Mouse (Mus musculus) gastrocnemius, postnatal 10 days (tissue): Measurements from ENCODE around the gene Arid5b. TPM values are rescaled to one million over a fixed set of nuclear protein-coding genes. Genes with fewer than 3 reads are reported as not detected.

Experiments
- DNase-seq: peaks from one replicate; pipeline ENCODE4 v3.0.0; 2021; ENCODE audit warnings: mixed read lengths
- total RNA-seq, 2 experiments: library from RNA; stranded (reverse); gene quantifications; 2 replicates each; pipeline ENCODE4 v1.2.3; 2021

Gene Arid5b
- total RNA-seq, 2 experiments from 2014 or later: 24.8 to 30.5 TPM

DNA sequence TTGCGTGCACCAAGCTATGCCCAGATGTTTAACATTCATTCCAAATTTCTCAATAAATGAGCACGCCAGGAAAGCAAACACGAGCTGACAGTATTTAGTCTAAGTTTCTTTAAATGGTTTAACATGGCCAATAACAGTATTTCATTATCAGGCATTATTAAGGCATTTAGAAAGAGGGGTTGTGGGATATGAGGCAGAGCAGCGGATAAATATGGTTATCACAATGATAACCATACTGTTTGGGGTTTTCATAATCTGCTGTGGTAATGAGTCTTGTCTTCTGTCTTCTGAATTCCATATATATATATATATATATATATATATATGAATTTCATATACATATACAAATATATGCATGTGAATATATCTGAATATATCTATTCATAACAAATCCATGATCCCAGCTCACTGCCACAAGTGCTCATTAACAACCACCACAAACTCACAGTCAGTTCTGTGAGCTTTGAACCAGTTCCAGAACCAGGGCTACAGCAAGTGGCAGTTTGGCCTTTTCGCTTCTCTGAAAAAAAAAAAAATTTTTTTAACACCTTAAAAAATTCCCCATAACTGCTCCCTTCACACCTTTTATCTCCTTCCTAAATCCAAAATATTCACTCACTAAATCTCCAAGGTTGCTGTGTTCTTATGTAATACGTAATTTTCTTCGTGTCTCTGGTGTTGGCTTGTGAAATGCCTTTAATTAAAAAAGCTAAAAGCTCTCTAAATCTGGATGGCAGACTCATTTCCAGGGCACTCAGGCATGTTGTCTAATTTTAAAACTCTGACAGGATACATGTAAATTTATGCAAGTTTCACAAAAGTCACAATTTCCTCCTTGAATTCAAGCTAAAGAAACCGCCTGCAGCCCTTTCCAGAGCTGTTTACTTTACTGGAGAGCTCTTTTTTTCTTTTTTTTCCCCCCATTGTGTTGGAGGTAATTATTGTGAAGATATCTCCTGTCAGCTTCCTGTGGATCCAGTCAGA is 113.5 kb downstream of the Arid5b start:
- no peak for DNase-seq

DNA sequence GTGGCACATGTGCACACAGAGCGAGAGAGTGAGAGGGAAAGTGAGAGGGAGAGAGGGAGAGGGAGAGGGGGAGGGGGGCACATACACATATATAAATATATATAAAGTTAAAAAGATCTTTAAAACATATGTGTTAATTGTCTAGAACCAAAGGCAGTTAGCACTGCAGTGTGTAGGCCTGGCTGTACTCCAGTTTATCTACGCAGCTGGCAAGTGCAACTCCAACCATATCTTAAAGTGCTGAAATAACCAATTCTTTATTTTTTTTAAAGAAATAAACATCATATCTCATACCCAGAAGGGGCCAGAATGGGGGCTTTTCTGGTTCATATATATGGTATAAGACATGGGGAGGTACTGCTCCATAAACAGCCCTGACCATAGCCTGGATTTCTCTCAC is 114.4 kb downstream of the Arid5b start:
- DNase-seq: no peak

DNA sequence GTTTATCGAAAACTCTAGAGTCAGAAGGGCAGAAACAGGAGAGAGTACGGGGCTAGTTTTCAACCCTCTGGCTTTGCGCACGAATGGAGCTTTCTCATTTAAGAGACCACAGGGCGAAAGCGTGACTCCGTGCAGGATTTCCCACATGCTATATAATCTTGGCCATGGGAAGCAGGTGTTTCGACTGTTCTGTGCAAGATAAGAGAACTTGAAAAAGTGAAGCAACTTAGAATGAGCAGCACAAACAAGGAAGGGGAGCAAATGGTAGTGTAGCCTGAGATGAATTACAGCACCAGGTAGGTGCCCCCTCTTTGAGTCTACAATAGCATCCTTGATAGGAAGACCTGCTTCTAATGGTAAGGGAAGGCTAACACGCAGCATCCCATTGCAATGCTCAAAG is 118.8 kb downstream of the Arid5b start:
- DNase-seq: no peak

DNA sequence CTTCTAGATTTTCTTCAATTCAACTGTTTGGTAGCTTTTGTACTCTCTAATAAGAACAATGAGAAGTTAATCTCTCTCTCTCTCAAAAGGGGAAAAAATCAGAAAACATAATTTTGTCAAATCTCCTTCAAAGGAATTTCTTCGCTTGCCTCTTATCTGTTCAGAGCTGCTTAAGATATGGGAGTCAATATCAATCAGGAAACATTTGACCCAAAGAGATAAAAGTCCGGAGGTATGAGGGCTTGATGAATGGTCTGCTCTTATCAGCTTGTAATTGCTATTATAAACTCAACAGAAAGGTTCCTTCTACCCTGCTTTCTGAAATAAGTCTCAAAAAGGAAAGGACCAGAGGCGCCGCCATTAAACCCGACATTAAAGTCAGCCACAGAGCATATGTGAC is 120.0 kb downstream of the Arid5b start:
- DNase-seq: no peak

DNA sequence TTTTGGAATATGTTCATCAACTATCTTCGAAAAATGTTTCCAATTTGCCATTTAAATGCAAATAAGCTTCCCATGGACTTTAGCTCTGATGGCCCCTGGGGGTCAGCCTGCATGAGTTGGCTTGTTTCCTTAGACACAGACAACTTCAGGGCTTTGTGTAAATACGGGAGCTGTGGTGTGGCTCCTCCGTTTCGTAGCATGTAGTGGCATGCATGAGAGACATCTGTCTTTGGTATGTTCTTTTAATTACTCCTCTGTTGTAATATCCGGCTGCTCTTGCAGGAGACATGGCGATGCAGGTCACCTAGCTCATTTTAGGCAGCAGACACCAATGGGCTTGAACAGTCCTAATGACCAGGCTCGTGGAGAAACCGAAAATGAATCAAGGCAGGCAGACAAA is 121.0 kb downstream of the Arid5b start:
- no peak for DNase-seq

DNA sequence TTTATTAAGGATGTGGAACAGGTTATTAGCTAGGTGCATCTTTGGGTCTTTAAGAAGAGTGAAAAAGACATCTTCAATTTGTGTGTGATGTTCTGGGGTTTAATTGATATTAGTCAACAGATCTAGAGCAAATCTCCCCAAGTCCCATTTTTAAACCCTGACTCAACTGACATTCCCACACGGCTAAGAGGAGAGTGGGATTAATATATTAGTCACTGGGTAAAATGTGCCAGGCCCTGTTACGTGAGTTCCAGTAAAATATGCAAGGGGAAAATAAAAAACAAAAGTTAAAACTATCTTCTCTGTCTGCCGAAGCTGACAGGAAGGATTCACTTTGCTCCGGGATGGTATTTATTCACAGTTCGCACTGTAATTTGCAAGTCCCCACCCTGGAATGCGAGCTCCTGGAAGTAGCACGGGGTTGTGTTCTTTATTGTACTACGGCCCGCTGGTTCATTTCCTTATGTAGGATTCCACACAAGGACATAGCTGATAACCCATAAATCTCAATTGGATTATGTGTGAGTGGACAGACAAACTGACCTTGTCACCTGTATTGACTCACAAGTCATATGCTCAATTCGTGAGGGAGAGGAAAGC is 121.8 kb downstream of the Arid5b start:
- no peak for DNase-seq

DNA sequence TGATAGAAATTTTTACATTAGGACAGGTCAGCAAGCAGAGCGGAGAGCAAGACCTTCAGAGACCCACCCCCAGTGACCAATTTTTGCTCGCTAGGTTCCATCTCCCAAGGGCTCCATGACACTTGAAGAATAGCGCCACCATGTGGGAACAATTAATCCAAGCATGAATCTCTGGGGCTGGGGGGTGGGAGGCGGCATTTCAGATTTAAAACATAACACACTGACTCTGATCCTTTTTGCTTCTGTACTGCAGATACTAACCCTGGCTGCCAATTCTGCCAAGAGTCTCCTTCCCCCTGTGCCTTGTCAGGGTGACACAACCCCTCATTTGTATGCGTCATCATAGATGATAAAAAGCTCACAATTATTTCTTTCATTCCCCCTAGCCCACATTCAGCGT is 122.4 kb downstream of the Arid5b start:
- DNase-seq: no peak

DNA sequence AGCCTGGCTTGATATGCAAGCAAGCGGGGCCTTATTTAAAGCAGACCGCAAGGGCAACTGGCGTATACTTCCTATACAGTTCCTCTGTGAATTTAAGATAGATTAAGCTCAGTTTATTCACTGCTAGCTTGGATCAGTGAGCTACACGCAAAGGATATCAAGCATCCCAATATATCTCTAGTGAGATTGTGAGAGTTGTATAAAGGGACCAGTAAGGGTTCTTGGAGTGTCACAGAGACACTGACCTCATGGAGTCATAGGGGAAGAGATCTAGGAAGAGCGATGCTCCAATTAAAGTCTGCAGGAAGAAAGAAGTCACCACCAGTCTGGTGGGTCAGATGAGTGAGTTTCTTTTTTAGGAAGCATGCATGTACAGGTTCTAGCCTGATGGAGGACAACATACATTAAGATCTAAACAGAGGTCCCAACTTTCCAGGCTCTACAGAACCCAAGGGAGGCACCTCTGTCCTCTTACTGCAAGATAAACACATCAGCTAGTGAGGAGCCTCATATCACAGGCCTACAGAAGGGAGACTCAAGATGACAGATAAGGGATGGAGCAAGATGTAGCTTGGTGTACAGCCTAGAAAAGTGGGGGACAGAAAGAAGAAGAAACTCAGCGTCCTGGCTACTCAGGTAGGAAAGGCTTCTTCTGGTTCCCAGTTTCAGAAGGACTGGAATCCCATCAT is 123.0 kb downstream of the Arid5b start:
- no peak for DNase-seq

DNA sequence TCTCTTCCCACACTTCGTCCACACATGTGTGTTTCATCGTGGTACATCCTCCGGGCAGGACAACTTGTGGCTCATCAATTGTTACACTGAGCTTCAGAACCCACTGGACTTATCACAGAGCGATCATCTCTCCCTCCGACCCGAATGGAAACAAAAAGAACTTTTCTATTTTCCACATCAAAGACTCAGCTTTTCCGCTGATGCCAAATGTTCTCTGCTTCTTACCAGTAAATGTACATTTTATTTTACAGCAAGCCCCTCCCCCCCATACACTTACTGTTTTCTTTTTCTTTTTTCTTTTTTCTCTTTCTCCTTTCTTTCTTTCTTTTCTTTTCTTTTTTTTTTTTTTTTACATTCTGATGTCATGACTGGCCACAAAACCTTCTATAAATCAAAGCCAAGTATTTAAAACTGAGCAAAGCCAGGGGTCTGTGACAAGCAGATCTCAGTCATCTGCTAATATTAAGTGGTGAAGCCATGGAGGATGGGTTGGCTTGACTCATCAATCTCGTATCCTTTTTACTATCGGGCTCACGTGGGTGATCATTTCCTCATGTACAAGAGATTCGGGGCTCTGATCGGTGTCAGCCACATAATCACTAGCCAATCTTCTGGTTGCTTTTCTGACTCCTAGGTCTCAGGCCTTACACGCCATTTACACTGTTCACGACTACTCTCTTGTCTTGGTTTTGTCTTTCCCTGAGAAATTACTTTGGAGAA is 124.3 kb downstream of the Arid5b start:
- no peak for DNase-seq

DNA sequence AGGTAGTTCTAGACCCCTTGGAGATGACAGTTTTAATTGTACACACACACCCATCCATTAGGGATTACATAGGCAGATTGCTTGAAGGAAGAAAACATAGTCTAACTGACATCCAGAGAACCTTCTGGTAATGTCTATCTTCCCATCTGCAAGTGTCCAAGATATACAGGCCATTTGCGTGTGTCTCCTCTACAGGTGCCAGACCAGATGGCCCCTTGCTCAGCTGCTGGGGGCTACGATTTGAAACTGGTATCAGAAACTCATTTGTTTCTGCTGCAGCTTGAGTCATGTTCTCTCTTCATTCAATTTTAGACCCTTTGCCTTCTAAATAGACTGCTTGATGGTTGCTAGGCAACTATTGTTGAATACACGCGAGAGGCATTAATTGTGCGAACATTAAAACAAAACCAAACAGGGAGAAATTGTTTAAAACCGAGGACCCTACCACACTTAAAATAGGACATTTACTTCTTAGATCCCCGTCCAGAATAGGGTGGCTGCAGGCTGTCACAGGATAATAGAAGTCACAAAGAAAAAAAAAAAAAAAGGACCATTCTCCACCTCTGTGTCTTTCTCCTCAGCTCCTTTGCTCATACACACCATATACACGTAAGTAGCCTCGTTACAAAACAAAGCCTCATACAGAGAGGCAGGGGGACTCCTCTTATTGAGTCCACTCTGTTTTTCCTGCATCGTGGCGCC is 125.0 kb downstream of the Arid5b start:
- DNase-seq: no peak

DNA sequence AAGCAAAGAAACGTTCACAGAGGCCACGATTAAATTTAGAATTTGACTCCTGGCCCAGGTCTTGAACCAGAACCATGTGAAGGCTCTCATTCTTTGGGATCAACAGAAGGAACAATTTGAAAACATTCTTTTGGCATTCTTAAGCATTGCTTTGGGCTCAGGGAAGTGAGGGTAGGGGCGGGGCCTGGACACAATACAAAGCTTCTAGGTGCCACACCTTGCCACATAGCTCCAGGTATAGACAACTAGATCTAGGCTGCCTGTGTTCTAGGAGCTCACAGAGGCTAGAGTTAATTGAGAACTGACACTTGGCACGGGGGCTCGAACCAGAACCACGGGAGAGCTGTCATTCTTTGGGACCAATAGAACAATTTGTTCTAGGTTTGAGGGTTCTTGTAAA is 130.0 kb downstream of the Arid5b start:
- DNase-seq: no peak

DNA sequence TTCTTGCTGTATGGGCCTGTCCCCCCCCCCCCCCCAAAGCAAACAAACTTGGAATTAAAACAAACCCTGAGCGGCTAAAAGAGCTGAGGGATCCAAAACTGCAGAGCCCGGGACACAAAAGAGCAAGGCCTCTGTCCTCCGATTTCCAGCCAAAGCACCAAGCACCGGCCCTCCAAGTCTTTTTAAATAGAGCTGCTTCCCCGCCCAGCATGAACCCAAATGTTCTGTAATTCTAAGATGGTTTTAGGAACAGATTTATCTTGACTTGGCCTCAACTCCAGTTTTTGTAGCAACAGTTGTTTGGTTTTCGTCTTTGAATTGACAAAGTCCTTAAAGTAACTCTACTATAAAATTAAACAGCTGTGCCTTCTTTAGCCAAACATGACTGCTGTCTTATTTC is 130.8 kb downstream of the Arid5b start:
- DNase-seq: no peak

DNA sequence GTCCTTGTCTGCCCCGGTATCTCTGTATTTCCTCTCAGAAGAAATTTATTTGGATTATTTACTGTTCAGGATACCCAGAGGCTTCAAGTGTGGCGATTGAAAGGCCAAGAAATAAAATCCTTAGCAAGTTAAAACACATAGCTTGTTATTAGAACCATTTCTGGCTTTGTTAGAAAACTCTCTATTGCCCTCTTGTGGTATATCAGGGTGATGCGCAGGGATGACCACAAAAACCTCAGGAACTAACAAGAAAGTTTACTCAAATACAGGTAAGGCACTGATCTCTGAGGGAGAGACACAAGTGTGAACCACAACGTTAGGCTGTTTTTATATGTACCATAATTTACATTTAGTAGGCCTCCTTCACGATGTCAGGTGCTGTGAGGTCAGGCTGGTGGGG is 131.7 kb downstream of the Arid5b start:
- DNase-seq: no peak

DNA sequence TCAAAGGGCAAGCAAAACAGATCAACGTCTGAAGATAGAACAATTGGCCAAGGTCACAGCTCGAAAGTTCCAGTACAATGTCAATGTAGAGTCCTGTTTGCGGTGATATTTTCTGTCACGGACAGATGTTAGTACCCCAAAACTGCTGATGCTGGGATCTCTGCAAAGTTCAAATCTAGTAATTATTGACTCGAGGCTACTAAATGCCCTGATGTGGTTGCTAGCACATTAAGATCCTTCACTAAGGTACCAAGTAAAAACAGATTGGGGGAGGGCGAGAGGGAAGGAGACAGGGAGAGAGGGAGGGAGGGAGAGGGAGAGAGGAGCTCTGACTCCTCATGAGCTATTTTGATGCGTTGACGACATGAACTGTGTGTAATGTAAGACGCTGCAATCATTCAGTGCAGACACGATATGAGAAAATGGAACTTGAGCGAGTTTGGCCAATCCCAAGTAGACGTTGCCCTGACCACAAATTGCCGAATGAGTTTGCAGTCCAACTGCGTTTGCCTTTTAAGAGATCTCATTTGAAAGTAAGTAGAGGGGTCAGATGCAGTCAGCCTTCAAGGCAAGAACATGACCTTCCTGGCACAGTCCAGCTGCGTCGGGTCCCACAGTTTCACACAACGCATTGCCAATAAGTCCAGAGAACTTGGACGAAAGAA is 133.1 kb downstream of the Arid5b start:
- DNase-seq: no peak

DNA sequence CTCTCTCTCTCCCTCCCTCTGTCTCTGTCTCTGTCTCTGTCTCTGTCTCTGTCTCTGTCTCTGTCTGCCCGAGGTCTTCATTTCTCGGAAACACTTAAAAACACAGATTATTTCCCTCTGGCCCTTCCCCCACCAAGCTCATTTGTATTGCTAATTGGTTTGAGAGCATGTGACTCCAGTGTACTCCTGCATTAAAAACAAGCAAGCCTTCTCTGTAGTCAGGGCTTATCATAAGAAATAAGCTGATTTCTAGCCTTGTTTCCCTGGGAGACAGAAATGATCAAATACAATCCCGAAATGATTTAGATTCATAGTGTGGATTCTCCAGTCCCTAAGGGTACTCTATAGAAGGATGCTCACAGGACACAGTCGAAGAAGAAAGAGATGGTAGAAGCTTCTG is 136.0 kb downstream of the Arid5b start:
- no peak for DNase-seq

DNA sequence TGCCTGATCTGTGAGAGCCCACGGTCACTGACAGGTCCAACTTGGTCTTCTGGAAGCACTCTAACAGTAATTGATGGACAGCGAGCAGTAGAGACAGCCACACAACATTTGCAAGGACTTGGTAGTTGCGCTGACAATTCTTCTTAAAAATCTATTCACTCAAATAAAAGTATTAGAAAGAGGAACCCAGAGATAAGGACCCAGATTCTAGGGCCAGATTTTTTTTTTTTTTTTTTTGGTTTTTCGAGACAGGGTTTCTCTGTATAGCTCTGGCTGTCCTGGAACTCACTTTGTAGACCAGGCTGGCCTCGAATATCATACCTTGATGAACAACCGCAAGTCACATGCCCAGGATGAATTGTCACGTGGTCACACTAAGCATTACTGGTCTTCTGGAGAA is 137.0 kb downstream of the Arid5b start:
- no peak for DNase-seq

DNA sequence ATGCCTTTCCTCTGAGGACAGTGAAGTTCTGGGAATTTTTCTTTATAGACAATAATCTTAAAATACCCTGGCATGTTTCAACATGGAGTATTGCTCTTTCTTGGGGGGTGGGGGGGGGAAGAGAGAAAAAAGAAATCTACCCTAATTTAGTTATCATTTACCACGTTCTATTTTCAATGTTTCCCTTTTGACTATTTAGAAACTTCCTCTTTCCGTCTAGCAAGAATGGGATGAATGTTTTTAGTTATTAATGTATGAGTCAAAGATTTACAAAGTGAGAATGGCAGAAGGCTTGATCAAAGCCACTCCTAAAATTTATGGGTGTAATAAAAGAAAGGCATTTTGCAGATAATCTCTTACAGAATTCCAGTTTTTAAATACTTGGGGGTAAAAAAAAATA is 137.7 kb downstream of the Arid5b start:
- DNase-seq: no peak

DNA sequence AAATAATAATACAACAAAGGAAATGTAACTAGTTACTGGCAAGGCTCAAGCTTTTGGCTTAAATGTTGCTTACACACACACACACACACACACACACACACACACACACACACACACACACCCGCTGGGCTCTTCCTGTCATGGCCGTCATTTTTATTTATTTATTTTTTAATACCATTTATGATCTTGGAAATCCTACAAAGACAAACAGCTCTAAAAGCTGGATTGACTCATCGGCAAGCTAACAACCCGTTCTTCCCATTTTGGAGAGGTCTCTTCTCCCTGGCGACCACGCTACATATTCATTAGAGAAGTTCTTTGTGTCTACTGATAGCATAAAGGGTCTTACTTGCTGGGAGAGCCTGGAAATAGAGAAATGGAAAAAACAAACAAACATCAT is 138.2 kb downstream of the Arid5b start:
- DNase-seq: no peak

DNA sequence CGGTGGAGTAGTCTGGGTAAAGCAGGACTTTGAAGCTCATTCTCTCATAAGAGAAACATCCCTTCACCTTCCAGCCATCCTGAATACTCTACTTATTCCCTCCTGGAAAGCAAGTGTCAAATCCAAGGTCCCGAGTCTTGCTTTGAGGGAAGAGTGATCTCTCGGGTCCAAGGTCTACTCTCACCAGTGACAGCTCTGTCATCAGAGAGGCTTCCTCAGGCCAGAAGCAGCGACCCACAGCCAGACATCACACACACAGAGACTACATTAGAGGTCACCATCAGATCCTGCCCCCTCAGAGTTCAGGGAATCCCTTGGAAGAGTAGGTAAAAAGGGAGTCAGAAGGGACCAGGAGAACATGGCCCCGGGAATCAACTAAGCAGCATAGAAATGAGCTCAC is 140.4 kb downstream of the Arid5b start:
- no peak for DNase-seq

DNA sequence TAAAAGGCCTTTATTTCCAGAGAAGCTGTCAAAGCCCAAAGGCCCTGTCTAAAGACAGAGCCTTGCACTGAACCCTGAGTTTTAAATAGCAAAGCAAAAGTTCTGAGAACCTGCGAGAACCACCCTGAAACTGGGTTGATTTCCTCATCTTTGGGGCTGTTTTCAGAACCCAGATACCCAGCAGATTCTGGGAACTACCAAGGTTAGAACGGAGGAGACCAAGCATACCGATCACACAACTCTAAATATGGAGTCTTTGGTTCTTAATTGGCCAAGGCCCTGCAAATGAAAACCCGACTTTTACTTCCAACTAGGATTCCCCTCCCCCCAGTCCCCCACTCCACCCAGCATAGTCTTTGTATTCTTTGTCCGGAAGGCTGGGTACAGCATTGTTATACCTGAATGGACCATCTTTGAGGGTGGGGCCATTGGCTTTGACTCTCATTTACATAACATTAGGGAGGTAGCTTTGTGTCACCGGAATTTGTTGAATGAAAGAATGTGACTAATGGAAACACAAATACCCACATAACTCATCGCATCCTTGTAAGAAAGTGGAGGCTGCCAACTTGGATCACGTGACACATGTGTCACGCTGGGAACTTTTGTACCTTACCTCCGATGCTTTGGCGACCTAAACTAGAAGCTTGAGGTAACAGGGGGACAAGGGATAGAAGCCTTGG is 141.2 kb downstream of the Arid5b start:
- no peak for DNase-seq
